Mouse (Mus musculus) liver, adult 2 months (tissue): ENCODE results near the gene Zfp511.

Experiments
- CTCF ChIP-seq: fragments of 200-500 bp; IDR thresholded peaks from 2 replicates; pipeline ENCODE4 v1.5.1; 2011; ENCODE audit warnings: low read depth, low read length, control low read depth
- POLR2A ChIP-seq: fragments of 200-500 bp; IDR thresholded peaks from 2 replicates; pipeline ENCODE4 v1.6.1; 2011; ENCODE audit warnings: low read length, control low read depth; ENCODE audit not compliant: insufficient read depth; ENCODE audit errors: extremely low read depth

- no peak for TF ChIP-seq CTCF
- no peak for TF ChIP-seq POLR2A
Observed at GRCm38 (mm10) chr7:140037171-140037555, 972 bp downstream of the Zfp511 start.
